Mouse (Mus musculus): Measurements from ENCODE around the gene Eif2b4.
A peak's percentile ranks its signal among the peaks of the same experiment; 100 is the strongest.

The Eif2b4 gene

GRCm38 (mm10) chr5:31154152-31154553, 39.1 kb downstream of the Eif2b4 start, which contains the start of gene Mpv17:
Gene Mpv17 (minus strand): TSS chr5:31154251.
- peak; percentile 82 for DNase-seq (ENCODE audit: low read depth, low spot score)

DNA sequence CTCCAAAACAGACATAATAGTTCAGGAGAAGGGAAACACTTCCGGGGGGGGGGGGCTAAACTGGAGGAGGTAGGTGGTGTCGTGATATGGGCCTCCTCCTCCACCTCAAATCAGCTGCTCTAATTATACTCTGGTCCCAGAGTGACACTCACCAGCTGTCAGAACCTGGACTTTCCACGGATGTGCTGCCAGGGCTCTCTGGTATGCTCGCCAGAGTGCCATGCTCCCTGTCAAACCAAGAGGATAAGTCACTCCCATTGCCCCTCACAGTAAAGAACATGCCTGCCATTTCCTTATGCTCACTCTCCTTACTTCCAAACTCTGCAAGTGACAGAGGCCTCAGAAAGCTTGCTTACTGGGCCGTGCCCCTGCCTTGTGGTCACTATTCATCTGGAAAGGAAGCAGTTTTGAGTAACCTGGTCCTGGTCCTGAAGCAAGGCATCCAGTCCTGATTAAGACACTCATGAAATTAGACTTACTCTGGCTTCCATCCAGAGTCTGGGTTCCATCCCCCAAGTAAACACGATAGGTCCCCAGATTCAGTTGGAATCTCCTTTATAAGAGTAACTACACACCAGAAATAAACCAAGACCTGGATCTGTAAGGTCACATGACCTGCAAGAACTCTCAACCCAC, 39.6 kb downstream of the Eif2b4 start:
- DNase-seq (ENCODE audit: low read depth, low spot score), result no peak

- peak; percentile 9 for DNase-seq (ENCODE audit: low read depth, low spot score)
Measured at GRCm38 (mm10) chr5:31151746-31152145, 41.5 kb downstream of the Eif2b4 start.

- no peak for DNase-seq (ENCODE audit: low read depth, low spot score)
Measured at GRCm38 (mm10) chr5:31149781-31150180, 43.4 kb downstream of the Eif2b4 start.

- no peak for DNase-seq (ENCODE audit: low read depth, low spot score)
Measured at GRCm38 (mm10) chr5:31138968-31139425, 54.2 kb downstream of the Eif2b4 start.

DNA sequence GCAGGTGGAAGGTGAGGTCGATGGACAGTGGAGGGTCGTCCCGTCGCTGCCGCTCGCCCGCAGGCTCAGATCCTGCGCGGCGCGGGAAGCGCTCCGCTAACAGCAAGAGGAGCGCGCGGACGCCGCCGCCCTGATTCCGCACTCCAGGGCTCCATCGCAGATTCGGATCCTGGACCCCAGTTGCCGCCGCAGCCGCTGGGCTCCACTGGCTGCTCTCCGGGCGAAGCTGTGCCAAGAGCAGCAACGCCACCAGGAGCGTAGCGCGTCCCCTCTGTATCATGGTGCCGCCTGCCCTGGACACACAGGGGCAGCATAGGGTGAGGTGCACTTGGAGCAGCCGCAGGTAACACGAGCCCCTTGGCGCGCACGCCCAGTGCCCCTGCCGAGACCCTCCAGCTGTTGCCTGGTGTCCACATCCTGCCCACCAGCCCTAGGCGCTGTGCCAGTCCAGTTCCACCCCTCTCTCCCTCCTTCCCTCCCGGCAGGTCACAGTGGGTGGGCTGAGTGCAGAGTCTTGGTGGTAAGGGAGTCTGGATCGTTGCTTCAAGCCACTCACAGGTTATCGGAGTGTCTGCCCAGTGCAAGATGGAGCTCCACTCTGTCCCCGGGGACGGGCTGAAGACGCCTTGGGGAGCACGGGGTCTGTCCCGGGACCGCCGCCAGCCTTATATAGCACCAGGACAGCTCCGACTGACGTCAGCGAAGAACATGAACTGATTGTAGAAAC, 54.8 kb downstream of the Eif2b4 start, which contains the start of gene Ucn:
Gene Ucn, minus strand, starts transcription at position 589 of the 727 bp plus-strand sequence.
- DNase-seq (ENCODE audit: low read depth, low spot score), result no peak

DNA sequence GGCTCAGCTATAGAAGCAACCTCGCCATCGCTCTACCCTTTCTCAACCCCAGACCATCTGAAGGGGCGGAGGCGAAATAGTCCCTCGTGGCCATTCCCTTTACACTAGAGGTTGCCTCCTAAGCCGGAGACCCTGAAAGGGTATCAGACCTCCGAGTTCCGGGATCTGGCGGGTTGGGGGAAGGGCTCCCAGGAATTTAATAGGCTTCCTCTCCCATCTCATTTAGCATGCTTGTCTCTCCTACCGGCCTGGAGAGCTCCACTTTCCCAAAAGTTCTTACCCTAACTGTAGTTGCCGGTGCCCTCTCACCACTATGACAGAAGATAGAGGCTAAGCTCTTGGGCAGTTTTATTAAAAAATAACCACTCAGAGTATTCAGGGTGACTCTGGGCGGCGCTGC, 55.6 kb downstream of the Eif2b4 start:
- no peak for DNase-seq (ENCODE audit: low read depth, low spot score)

Data from CD4-positive, CD25-positive, alpha-beta regulatory T cell, adult 2 months (primary cell).